Mouse (Mus musculus): ENCODE measurements around the gene Nenf. TPM values are rescaled to one million over a fixed set of nuclear protein-coding genes. Genes with fewer than 3 reads are reported as not detected.
A peak's percentile ranks its signal among the peaks of the same experiment; 100 is the strongest.

The Nenf gene
- total RNA-seq, 1 experiment from 2014 or later: 7.4 TPM

DNA sequence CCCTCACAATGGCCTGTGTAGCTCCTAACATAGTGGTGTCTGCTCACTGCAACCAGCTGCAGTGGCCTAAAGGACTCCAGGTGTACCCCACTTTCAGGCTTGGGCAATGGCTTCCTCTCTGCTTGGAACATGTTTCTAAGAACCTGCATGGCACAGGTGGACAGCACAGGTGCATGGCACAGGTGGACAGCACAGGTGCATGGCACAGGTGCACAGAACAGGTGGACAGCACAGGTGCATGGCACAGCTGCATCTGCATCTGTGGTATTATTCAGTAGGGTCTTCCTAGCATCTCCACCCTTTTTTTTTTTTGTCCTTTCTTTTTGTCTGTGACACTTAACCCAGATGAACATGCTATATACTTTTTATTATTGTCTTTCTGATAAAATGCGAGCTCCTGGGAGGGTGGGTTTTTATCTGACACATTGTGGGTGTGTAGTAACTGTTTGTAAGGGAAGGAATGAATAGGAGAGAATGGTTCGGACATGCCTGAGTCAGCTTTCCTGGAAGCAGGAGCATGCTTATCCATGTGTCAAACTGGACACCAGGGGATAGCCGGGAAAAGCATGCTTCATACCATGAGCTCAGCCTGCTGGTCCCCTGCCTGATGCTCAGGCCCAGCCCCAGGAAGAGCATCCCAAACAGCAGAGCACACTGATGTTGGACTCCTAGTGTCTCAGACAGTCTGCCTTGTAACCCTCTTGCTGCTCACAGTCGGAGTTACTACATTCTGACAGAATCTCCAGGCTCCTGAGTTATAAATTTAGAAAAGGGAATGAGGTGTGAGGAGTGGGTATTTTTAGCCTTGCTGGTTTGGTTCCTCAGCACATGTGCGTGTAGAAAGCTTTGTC, 49.0 kb downstream of the Nenf start:
- no peak; a peak in 1 of 4 replicates for ATAC-seq (replicated peaks in 1 of 2; ENCODE audit: insufficient read depth in 1 of 2, low FRiP score in 2 of 2, low TSS enrichment in 1 of 2, low read depth in 1 of 2, poor library complexity in 2 of 2, severe bottlenecking in 2 of 2)

DNA sequence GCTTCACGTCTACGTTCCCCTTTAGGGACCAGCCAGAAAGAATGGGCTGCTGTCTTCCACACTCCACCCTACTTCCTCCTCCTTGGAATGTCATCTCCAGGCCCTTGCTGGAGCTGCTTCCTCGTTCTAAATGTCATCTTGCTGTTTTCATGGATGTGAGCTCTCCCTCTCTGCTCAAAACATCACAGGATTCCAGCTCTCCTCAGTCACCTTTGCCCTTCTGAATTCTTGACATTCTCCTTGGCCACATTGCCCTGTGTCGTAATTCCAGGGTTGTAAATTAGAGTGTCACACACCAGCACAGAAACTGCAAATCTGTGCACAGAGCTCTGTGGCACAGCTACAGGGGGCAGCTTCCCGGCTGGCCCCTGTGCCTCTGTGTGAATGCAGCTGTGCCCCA, 50.1 kb downstream of the Nenf start:
- no peak for ATAC-seq (replicated peaks in 1 of 2; ENCODE audit: insufficient read depth in 1 of 2, low FRiP score in 2 of 2, low TSS enrichment in 1 of 2, low read depth in 1 of 2, poor library complexity in 2 of 2, severe bottlenecking in 2 of 2)

GRCm38 (mm10) chr1:191267162-191267561, 50.8 kb downstream of the Nenf start:
- no peak for ATAC-seq (replicated peaks in 1 of 2; ENCODE audit: insufficient read depth in 1 of 2, low FRiP score in 2 of 2, low TSS enrichment in 1 of 2, low read depth in 1 of 2, poor library complexity in 2 of 2, severe bottlenecking in 2 of 2)

DNA sequence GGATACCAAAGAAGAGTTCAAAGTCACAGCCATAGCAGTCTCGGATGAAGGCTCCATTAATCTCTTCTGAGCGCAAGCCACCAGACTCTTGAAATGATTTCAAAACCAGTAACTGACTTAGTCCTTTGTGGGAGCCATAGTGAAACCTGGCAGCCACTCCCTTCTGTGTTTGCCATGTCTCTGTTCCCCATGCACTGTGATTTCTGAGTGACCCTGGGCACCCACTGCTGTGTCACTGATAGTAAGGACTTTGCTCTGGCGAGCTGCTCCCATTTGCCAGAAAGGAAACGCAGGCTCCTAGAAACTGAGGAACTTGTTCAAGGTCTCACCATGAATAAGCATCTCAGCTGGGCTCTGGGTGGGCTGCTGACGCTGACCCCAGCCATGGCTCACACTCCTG, 54.5 kb downstream of the Nenf start:
- no peak for ATAC-seq (replicated peaks in 1 of 2; ENCODE audit: insufficient read depth in 1 of 2, low FRiP score in 2 of 2, low TSS enrichment in 1 of 2, low read depth in 1 of 2, poor library complexity in 2 of 2, severe bottlenecking in 2 of 2)

DNA sequence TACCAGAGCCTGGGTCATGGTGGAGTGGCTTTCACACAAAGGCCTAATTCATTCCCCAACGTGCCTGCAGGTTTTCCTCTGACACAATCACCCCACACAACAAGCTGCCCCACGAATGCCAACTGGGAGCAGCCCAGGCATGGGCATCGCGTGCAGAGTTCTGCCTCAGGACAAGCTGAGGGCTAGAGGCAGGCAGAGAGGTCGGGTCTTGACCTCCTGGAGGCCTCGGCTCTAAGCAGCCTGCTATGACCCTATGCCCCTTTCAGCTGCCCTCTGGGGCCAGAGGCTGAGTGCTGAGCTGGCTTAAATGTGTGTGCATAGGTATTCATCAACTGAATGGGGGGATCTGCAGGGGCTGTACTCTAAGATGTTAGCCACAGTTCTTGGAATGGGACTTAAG, 56.1 kb downstream of the Nenf start:
- ATAC-seq (replicated peaks in 1 of 2; ENCODE audit: insufficient read depth in 1 of 2, low FRiP score in 2 of 2, low TSS enrichment in 1 of 2, low read depth in 1 of 2, poor library complexity in 2 of 2, severe bottlenecking in 2 of 2): no peak

- no peak for ATAC-seq (replicated peaks in 1 of 2; ENCODE audit: insufficient read depth in 1 of 2, low FRiP score in 2 of 2, low TSS enrichment in 1 of 2, low read depth in 1 of 2, poor library complexity in 2 of 2, severe bottlenecking in 2 of 2)
Measured at GRCm38 (mm10) chr1:191259661-191260060, 58.3 kb downstream of the Nenf start.

- peak; percentile 88 to 91 for ATAC-seq (replicated peaks in 1 of 2; ENCODE audit: insufficient read depth in 1 of 2, low FRiP score in 2 of 2, low TSS enrichment in 1 of 2, low read depth in 1 of 2, poor library complexity in 2 of 2, severe bottlenecking in 2 of 2)
Measured at GRCm38 (mm10) chr1:191259121-191259520, 58.9 kb downstream of the Nenf start.

- ATAC-seq (replicated peaks in 1 of 2; ENCODE audit: insufficient read depth in 1 of 2, low FRiP score in 2 of 2, low TSS enrichment in 1 of 2, low read depth in 1 of 2, poor library complexity in 2 of 2, severe bottlenecking in 2 of 2): no peak
Measured at GRCm38 (mm10) chr1:191258521-191258920, 59.5 kb downstream of the Nenf start.

DNA sequence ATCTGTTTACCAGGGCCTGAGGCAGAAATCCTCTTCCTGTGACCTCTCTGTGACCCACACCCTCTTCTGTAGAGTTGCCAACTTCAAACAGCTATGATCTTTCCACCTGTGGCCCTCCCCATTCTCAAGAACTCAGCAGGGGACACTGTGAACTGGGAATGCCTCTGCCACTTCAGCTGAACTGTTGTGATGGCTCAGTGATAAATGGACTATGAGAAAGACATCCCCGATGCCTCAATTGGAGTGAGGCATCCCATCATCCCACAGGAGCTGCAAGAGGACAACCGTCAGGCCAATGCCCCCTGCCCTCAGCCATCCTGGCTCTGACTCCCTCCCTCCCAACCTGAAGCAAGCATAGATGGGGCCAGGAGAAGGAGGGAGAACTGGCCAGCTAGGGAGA, 60.0 kb downstream of the Nenf start:
- no peak for ATAC-seq (replicated peaks in 1 of 2; ENCODE audit: insufficient read depth in 1 of 2, low FRiP score in 2 of 2, low TSS enrichment in 1 of 2, low read depth in 1 of 2, poor library complexity in 2 of 2, severe bottlenecking in 2 of 2)

DNA sequence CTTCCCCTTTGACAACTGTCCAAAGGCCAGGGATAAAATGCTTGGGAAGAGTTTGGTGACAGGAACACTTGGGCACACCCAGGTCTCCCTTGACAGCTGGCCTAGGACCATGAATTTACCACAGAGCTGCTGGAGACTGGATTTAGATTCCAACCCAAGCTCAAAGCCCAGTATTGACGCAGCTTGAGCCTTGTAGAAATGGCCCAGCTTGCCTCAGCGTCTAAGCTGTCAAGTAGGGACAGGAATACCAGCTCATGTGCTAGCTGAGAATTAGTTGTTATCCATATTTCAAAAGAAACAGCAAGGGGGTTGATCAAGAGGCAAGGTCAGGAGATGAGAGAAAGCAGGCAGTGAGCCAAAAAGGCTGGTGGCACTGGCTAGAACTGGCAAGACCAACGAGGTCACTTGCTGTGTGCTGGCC, 60.6 kb downstream of the Nenf start:
- ATAC-seq (replicated peaks in 1 of 2; ENCODE audit: insufficient read depth in 1 of 2, low FRiP score in 2 of 2, low TSS enrichment in 1 of 2, low read depth in 1 of 2, poor library complexity in 2 of 2, severe bottlenecking in 2 of 2): no peak

Other genes with a start within 250 kb of the Nenf start
- 1.1 TPM in 1 of 2 replicates, not detected in the other for gene Batf3, start 220.3 kb downstream of the Nenf start, total RNA-seq (2017)
- gene Fam71a, start 153.4 kb downstream of the Nenf start, total RNA-seq (2017): 0.69 and 2.3 TPM in 2 replicates
- gene Atf3, start 100.2 kb downstream of the Nenf start, total RNA-seq (2017): 63.1 and 74.7 TPM in 2 replicates
- gene Tmem206, start 7.7 kb upstream of the Nenf start, total RNA-seq (2017): 27.1 and 37.1 TPM in 2 replicates
- gene Ppp2r5a, start 85.1 kb upstream of the Nenf start, total RNA-seq (2017): 135 and 180 TPM in 2 replicates